ENCODE assay signal across 12 mouse cellular contexts in the genomic region with DNA sequence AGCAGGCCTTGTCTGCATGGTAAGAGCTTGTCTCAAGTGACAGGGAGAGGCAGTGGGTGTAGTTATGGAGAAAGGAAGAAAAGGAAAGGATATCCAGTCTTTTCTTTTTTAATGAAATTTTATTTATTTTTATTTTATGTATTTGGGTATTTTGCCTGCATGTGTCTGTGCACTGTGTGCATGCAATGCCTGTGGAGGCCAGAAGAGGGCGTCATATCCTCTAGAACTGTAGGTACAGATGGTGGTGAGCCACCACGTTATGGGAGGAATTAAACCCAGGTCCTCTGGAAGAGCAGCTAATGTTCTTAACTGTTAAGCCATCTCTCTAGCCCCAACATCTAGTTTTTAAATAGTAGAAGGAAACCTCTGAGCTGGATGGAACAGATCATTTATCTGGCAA. TPM values are rescaled to one million over a fixed set of nuclear protein-coding genes. Genes with fewer than 3 reads are reported as not detected.
DNase-seq lines count a peak whose midpoint lies in the region; ATAC-seq and TF ChIP-seq lines count a peak whose summit lies in the region.
"Had no signal": no experiment of that assay in that cellular context is flagged by ENCODE, and none has a peak within 500 bp of the region (broad histone marks: within the 10 kb centered on the region; RNA-seq: fewer than 3 reads in every experiment).

No protein-coding gene starts in this region.

- no peaks in the 10 kb centered on the region for H3K9me3 ChIP-seq in lung, postnatal 0 days (ENCODE audit: low read length)
- no peaks in the 10 kb centered on the region for H3K9me3 ChIP-seq in liver, embryonic 12.5 days (replicated peaks)
- H3K9me3 ChIP-seq: neural tube, embryonic 13.5 days had no signal

- H3K4me2 ChIP-seq in lung, postnatal 0 days (replicated peaks; ENCODE audit: low read depth, low read length), result no peak overlapping the region
- H3K4me2 ChIP-seq in liver, embryonic 12.5 days, result peak overlapping the region; percentile 35; the same call in 1 of the 2 replicates
- H3K4me2 ChIP-seq: neural tube, embryonic 13.5 days had no signal

- no peaks in the 10 kb centered on the region for H3K36me3 ChIP-seq in lung, postnatal 0 days (ENCODE audit: insufficient read depth, low read length)
- no peaks in the 10 kb centered on the region for H3K36me3 ChIP-seq in liver, embryonic 12.5 days
- H3K36me3 ChIP-seq: neural tube, embryonic 13.5 days had no signal

- intact Hi-C loops in gastrocnemius, postnatal 36 days (cut with DNase I), result no loop called here

- H3K9ac ChIP-seq in lung, postnatal 0 days (replicated peaks; ENCODE audit: low read depth), result no peak overlapping the region
- no peak overlapping the region for H3K9ac ChIP-seq in liver, embryonic 12.5 days
- H3K9ac ChIP-seq: neural tube, embryonic 13.5 days had no signal

- WGBS in lung, postnatal 0 days, result 43% methylated on average over 2 of the region's 2 CpGs
- WGBS in liver, embryonic 12.5 days (ENCODE audit: insufficient replicate concordance), result 23% methylated on average over 2 of the region's 2 CpGs

- ATAC-seq in lung, postnatal 0 days, result no peak
- no peak for ATAC-seq in liver, embryonic 12.5 days
- ATAC-seq: inflammation-experienced regulatory T-cells, adult 6 months had no signal

- H3K4me1 ChIP-seq in lung, postnatal 0 days (ENCODE audit: insufficient read depth, low read depth, low read length), result peaks cover 11% of the 10 kb centered on the region
- H3K4me1 ChIP-seq in liver, embryonic 12.5 days, result peaks cover 15% of the 10 kb centered on the region

- no peaks in the 10 kb centered on the region for H3K27me3 ChIP-seq in lung, postnatal 0 days (replicated peaks; ENCODE audit: insufficient read depth, low read length)
- H3K27me3 ChIP-seq in liver, embryonic 12.5 days (replicated peaks), result no peaks in the 10 kb centered on the region
- H3K27me3 ChIP-seq: neural tube, embryonic 13.5 days had no signal

- peak; percentile 23 for DNase-seq in adrenal gland, postnatal 14 days
- no peak for DNase-seq in adrenal gland, postnatal 36 days
- no peak for DNase-seq in lung, postnatal 0 days (ENCODE audit: low spot score)
- no peak for DNase-seq in lung, postnatal 14 days
- DNase-seq in thymus, postnatal 25 days, result peak; percentile 63
- DNase-seq in gastrocnemius, postnatal 36 days, result no peak
- no peak for DNase-seq in urinary bladder, adult 18-20 months (ENCODE audit: low spot score in 2 of 2)
- DNase-seq: right cerebral cortex, postnatal 14 days had no signal

- H3K27ac ChIP-seq in lung, postnatal 0 days (ENCODE audit: low read length), result no peak overlapping the region
- no peak overlapping the region for H3K27ac ChIP-seq in liver, embryonic 12.5 days
- H3K27ac ChIP-seq: neural tube, embryonic 13.5 days had no signal

- TF ChIP-seq EP300 in lung, postnatal 0 days (IDR thresholded peaks at IDR 0.05), result no peak

- H3K4me3 ChIP-seq in lung, postnatal 0 days (ENCODE audit: low read depth, low read length), result no peak overlapping the region
- H3K4me3 ChIP-seq in liver, embryonic 12.5 days, result no peak overlapping the region
- H3K4me3 ChIP-seq: erythroblast, embryonic 14.5 days; neural tube, embryonic 13.5 days had no signal

- TF ChIP-seq CTCF in lung, postnatal 0 days (IDR thresholded peaks at IDR 0.05), result peak; percentile 59

RNA-seq across cellular contexts. Expression of a gene that starts 2.3 kb away (rescaled TPM):
- 1.3 and 8.9 TPM in 2 replicates for total RNA-seq in adrenal gland, postnatal 14 days (2021)
- 1 to 10 TPM in 1 of 2 experiments, under 1 TPM in 1; 0.89 to 1.0 TPM for total RNA-seq in adrenal gland, postnatal 36 days (2021)
- 2.3 and 2.8 TPM in 2 replicates for polyA plus RNA-seq in lung, postnatal 0 days (2015; fragmentation: Nextera tagmentation; extraction: Ambion mirVana)
- 3.2 and 3.7 TPM in 2 replicates for polyA plus RNA-seq in liver, embryonic 12.5 days (2016; fragmentation: Nextera tagmentation; extraction: Ambion mirVana)
- total RNA-seq in gastrocnemius, postnatal 36 days (2021), result under 1 TPM; 0.69 to 0.89 TPM

RNA-seq across cellular contexts. Expression of a gene that starts 50.5 kb away (rescaled TPM):
- total RNA-seq in adrenal gland, postnatal 14 days (2021), result 37.2 and 37.7 TPM in 2 replicates
- 10 to 100 TPM; 38.9 to 39.8 TPM for total RNA-seq in adrenal gland, postnatal 36 days (2021)
- polyA plus RNA-seq in lung, postnatal 0 days (2015; fragmentation: Nextera tagmentation; extraction: Ambion mirVana), result 150 and 156 TPM in 2 replicates
- polyA plus RNA-seq in liver, embryonic 12.5 days (2016; fragmentation: Nextera tagmentation; extraction: Ambion mirVana), result 48.9 and 50.5 TPM in 2 replicates
- 10 to 100 TPM; 20.4 to 22.0 TPM for total RNA-seq in gastrocnemius, postnatal 36 days (2021)

Comparison
In these comparisons a context has a peak if more than half of its experiments do, and no peak if none do; other contexts are left out.
1. DNase-seq: peak in adrenal gland, postnatal 14 days (single experiment) and thymus, postnatal 25 days (single experiment); none in adrenal gland, postnatal 36 days (0 of 2), lung, postnatal 0 days (single experiment), lung, postnatal 14 days (single experiment), gastrocnemius, postnatal 36 days (0 of 2) and urinary bladder, adult 18-20 months (0 of 2).